In the genomic region with DNA sequence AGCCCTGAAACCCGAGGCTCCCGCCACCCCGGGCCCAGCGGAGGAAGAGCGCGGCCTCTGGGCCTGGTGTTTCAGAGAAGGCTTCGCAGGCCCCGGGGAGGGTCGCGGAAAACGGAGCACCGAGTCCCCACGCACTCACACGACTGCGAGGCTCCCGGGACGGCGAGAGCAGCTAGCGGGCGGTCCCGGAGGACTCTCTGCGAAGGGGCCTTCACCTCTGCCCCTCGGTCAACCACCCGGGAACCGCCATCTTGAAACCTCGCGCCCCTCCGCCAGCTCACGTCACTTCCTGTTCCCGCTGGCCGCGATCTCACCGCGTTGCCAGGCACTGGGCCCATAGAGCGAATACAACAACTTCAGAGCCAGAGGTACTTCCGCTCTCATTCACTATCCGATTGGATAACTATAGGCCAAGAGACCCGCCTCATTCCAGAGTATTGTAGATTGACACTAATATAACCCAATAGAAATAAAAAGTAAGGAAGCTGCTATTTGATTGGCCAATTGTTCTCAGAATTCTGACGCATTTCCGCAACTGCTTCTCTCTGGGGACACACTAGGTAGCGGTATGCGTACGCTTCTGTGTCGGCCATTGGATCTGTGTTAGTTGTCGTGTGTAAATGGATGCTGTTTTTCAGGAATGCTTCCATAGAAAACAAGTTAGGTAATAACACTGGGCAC, we compare ENCODE assay signal across 8 mouse cellular contexts. TPM values are rescaled to one million over a fixed set of nuclear protein-coding genes. Genes with fewer than 3 reads are reported as not detected.
DNase-seq lines count a peak whose midpoint lies in the region; ATAC-seq lines count a peak whose summit lies in the region.

A gene (minus strand): TSS at position 353 of the 681 bp plus-strand sequence.

- peak within 1 kb of the TSS; percentile 86 for H3K27ac ChIP-seq in hindbrain, embryonic 12.5 days

- WGBS in hindbrain, embryonic 12.5 days: under 1% methylated on average over 44 of the region's 45 CpGs

- peak; percentile 98 for DNase-seq in NIH3T3 (ENCODE audit: low read depth)
- peak; percentile 98 for DNase-seq in cerebellum, postnatal 10 days
- peak; percentile 94 to 95 for DNase-seq in frontal cortex, postnatal 10 days (ENCODE audit: low spot score in 2 of 2)
- peak; percentile 94 to 99 for DNase-seq in layer of hippocampus, postnatal 14 days (ENCODE audit: low spot score in 2 of 2)
- peak; percentile 96 for DNase-seq in lung, postnatal 14 days
- peak; percentile 96 for DNase-seq in retina, adult 2 months (ENCODE audit: low read depth, low spot score)
- DNase-seq in thymus, postnatal 36 days: peak; percentile 90 to 94

- H3K27me3 ChIP-seq in hindbrain, embryonic 12.5 days: peaks cover 4% of the 10 kb centered on the region

- H3K4me3 ChIP-seq in hindbrain, embryonic 12.5 days: peak within 1 kb of the TSS; percentile 100

- ATAC-seq in hindbrain, embryonic 12.5 days (ENCODE audit: low FRiP score): peak; percentile 100

- H3K4me2 ChIP-seq in hindbrain, embryonic 12.5 days (replicated peaks): peak within 1 kb of the TSS; percentile 71

- no peaks in the 10 kb centered on the region for H3K9me3 ChIP-seq in hindbrain, embryonic 12.5 days (replicated peaks)

- peaks cover 18% of the 10 kb centered on the region for H3K36me3 ChIP-seq in hindbrain, embryonic 12.5 days

- peak within 1 kb of the TSS; percentile 97 for H3K9ac ChIP-seq in hindbrain, embryonic 12.5 days

- peaks cover 9% of the 10 kb centered on the region for H3K4me1 ChIP-seq in hindbrain, embryonic 12.5 days

RNA-seq across cellular contexts. Expression of the gene that starts here (rescaled TPM):
- 112 and 123 TPM in 2 replicates for polyA plus RNA-seq in hindbrain, embryonic 12.5 days (2016; fragmentation: Nextera tagmentation; extraction: Ambion mirVana)
- 100 to 1,000 TPM; 123 to 133 TPM for total RNA-seq in layer of hippocampus, postnatal 14 days (2021)

Comparison
In these comparisons a context has a peak if more than half of its experiments do, and no peak if none do; other contexts are left out.
1. Peak in every context shown above with its lines: DNase-seq, ATAC-seq, H3K4me3 ChIP-seq and H3K27ac ChIP-seq.